Mouse (Mus musculus) myocyte (in vitro differentiated cells): ENCODE results near the gene Zc3h6.

ENCODE experiments used
- CEBPB ChIP-seq: IDR thresholded peaks from 2 replicates; pipeline ENCODE4 v1.6.1; 2011; ENCODE audit warnings: mild to moderate bottlenecking, moderate library complexity; ENCODE audit not compliant: poor library complexity, insufficient read depth, severe bottlenecking
- E2F4 ChIP-seq: IDR thresholded peaks from one replicate; pipeline ENCODE4 v1.6.1; 2011; ENCODE audit warnings: mild to moderate bottlenecking, control low read depth, moderate library complexity; ENCODE audit not compliant: insufficient read depth
- MAX ChIP-seq: IDR thresholded peaks from one replicate; pipeline ENCODE4 v1.6.1; 2011; ENCODE audit warnings: low read depth, mild to moderate bottlenecking, control low read depth
- MYOD1 ChIP-seq, 3 experiments: IDR thresholded peaks; one replicate each; pipeline ENCODE4 v1.6.1; 2011; ENCODE audit warnings: control low read depth in 2 of 3, low read depth in 2 of 3, mild to moderate bottlenecking in 2 of 3, moderate library complexity in 1 of 3; ENCODE audit not compliant: insufficient read length in 2 of 3, control insufficient read depth in 1 of 3
- POLR2A ChIP-seq: IDR thresholded peaks from one replicate; pipeline ENCODE4 v1.6.1; 2011; ENCODE audit warnings: low read depth, mild to moderate bottlenecking, control low read depth, moderate library complexity; ENCODE audit not compliant: insufficient read length
- POLR2AphosphoS2 ChIP-seq: IDR thresholded peaks from one replicate; pipeline ENCODE4 v1.6.1; 2011; ENCODE audit warnings: low read depth, control low read depth; ENCODE audit not compliant: insufficient read length
- SRF ChIP-seq: IDR thresholded peaks from one replicate; pipeline ENCODE4 v1.6.1; 2011; ENCODE audit warnings: low read depth; ENCODE audit not compliant: control insufficient read depth, insufficient read length
- TCF3 ChIP-seq: IDR thresholded peaks from one replicate; pipeline ENCODE4 v1.6.1; 2011; ENCODE audit warnings: low read depth, control low read depth; ENCODE audit not compliant: insufficient read length

DNA sequence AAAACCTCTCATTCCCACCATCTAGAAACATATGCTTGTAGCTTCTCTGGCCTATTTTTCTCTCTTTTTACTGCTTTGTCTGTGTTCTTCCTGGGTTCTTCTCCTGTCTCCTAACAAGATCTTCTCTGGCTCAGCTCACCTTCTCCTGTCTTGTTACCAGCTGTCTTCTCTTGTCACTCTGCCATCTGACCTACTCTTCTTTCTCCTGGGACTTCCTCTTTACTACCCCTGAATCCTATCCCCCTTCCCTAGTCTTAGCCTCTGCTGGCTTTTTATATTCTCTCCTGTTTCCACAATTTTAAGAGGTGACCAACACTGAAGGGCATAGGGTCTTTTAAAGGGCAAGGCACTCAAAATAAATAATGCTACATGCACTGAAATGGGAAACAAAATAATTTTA is 37.7 kb downstream of the Zc3h6 start:
- no peak for TF ChIP-seq MYOD1 (IDR thresholded peaks at IDR 0.05; ENCODE audit: control insufficient read depth in 1 of 3, insufficient read length in 2 of 3, low read depth in 2 of 3)
- TF ChIP-seq MAX = no peak
- no peak for TF ChIP-seq POLR2A
- no peak for TF ChIP-seq SRF
- TF ChIP-seq POLR2AphosphoS2 = no peak
- no peak for TF ChIP-seq E2F4
- no peak for TF ChIP-seq CEBPB
- no peak for TF ChIP-seq TCF3
